Mouse (Mus musculus) megakaryocyte, embryonic 14.5 days (primary cell): ENCODE measurements around the gene Sirpa.

Experiments
- FLI1 ChIP-seq: IDR thresholded peaks from 2 replicates; pipeline ENCODE4 v1.6.1; 2012; ENCODE audit warnings: low read length, inconsistent platforms, mixed read lengths
- GATA1 ChIP-seq: IDR thresholded peaks from 3 replicates; pipeline ENCODE4 v1.6.1; 2012; ENCODE audit warnings: mixed read lengths, low read length, inconsistent platforms, borderline replicate concordance

GRCm38 (mm10) chr2:129545596-129545995 lies 47.0 kb upstream of the Sirpa start:
- no peak for TF ChIP-seq FLI1
- TF ChIP-seq GATA1 = no peak
